Mouse (Mus musculus): ENCODE results near the gene Rarres2. TPM values are rescaled to one million over a fixed set of nuclear protein-coding genes. Genes with fewer than 3 reads are reported as not detected.

Rarres2 gene
- polyA plus RNA-seq (2015; fragmentation: Nextera tagmentation; extraction: Ambion mirVana): 4.5 and 5.6 TPM in 2 replicates

DNA sequence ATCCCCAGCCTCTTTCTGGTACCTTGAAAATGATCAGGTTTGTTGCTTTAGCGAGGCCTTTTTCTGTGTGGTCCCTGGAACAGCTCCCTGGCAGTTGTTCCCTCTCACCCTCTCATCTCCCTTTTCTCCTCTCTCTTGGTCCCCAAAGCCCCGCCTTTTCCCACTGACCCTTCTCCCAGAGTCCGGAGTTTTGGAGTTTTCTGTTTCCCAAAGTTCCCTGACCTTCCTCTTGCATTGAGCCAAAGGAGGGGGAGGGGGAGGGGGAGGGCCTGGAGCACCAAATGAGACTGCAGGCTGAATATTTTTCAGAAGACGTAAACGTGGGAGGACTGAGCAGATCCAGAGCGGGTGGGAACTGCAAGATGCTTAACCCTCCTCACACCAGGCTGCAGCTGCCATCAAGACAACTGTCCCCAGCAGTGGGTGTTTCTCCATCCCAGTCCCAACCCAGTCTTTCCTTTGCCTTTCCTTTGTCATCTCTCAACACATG lies at the start of gene Rarres2:
Rarres2 (minus strand) TSS at position 218 of the 490 bp plus-strand sequence.
- no peaks in the 10 kb centered on the region for H3K4me1 ChIP-seq
- H3K36me3 ChIP-seq (replicated peaks): 0 out of 2 replicates have a peak, but pooled peaks cover 8% of the 10 kb centered on the region
- no peak within 1 kb of the TSS for H3K4me3 ChIP-seq
- no peak within 1 kb of the TSS for H3K4me2 ChIP-seq
- no peak within 1 kb of the TSS for H3K9ac ChIP-seq
- H3K9me3 ChIP-seq: no peaks in the 10 kb centered on the region
- H3K27ac ChIP-seq: no peak within 1 kb of the TSS
- no peaks in the 10 kb centered on the region for H3K27me3 ChIP-seq (replicated peaks)
- 40% methylated on average over 6 of the region's 6 CpGs for WGBS
- no peak for ATAC-seq (replicated peaks)

GRCm38 (mm10) chr6:48620031-48620430 lies 47.4 kb upstream of the Rarres2 start:
- Histone ChIP-seq H3K9ac (no peak overlapping the region), H3K27me3 (replicated peaks) (no peaks in the 10 kb centered on the region), H3K36me3 (replicated peaks) (peaks cover 19% of the 10 kb centered on the region), H3K4me3 (no peak overlapping the region), H3K4me1 (no peaks in the 10 kb centered on the region), H3K27ac (no peak overlapping the region), H3K4me2 (no peak overlapping the region), H3K9me3 (no peaks in the 10 kb centered on the region)
- ATAC-seq (replicated peaks): no peak
- WGBS: 92% methylated on average over 30 of the region's 30 CpGs

- H3K27me3 ChIP-seq (replicated peaks): no peaks in the 10 kb centered on the region
- H3K4me3 ChIP-seq: no peak overlapping the region
- ATAC-seq (replicated peaks): no peak
- peaks cover 18% of the 10 kb centered on the region for H3K36me3 ChIP-seq (replicated peaks)
- WGBS: 97% methylated on average over 5 of the region's 5 CpGs
- no peak overlapping the region for H3K9ac ChIP-seq
- H3K4me1 ChIP-seq: no peaks in the 10 kb centered on the region
- no peaks in the 10 kb centered on the region for H3K9me3 ChIP-seq
- no peak overlapping the region for H3K4me2 ChIP-seq
- H3K27ac ChIP-seq: no peak overlapping the region
Measured at GRCm38 (mm10) chr6:48614756-48615155, 42.2 kb upstream of the Rarres2 start.

DNA sequence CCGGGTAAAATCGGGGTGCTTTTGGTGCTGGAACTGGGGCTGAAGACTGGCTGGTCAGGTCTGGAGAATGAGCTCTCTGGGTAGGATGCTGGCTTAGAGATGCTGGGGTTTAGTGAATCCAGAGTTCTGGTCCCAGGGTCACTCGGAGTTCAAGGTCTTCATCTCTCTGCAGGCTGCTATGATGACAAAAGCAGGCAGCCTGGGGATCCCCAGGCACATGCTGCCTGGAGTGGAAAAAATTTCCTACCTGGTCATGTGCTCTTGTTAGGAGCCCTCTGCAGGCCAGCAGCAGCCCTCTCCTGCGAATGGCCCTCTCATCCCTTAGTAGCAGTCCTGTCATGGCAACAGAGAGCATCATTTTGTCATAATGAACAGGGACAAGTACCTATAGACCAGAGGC lies 40.9 kb upstream of the Rarres2 start:
- 92% methylated on average over 4 of the region's 4 CpGs for WGBS
- no peaks in the 10 kb centered on the region for H3K27me3 ChIP-seq (replicated peaks)
- H3K4me3 ChIP-seq: no peak overlapping the region
- no peak for ATAC-seq (replicated peaks)
- no peak overlapping the region for H3K4me2 ChIP-seq
- no peaks in the 10 kb centered on the region; the same call in 1 of the 2 replicates for H3K4me1 ChIP-seq
- no peaks in the 10 kb centered on the region for H3K9me3 ChIP-seq
- no peak overlapping the region for H3K27ac ChIP-seq
- H3K36me3 ChIP-seq (replicated peaks): peaks cover 16% of the 10 kb centered on the region; the same call in 1 of the 2 replicates
- no peak overlapping the region for H3K9ac ChIP-seq

- Histone ChIP-seq H3K27ac (no peak overlapping the region), H3K4me2 (no peak overlapping the region), H3K27me3 (replicated peaks) (no peaks in the 10 kb centered on the region), H3K4me1 (no peaks in the 10 kb centered on the region; the same call in 1 of the 2 replicates), H3K4me3 (no peak overlapping the region), H3K9ac (no peak overlapping the region), H3K36me3 (replicated peaks) (peaks cover 12% of the 10 kb centered on the region; the same call in 1 of the 2 replicates), H3K9me3 (no peaks in the 10 kb centered on the region)
- no peak for ATAC-seq (replicated peaks)
- 83% methylated on average over 3 of the region's 3 CpGs for WGBS
Measured at GRCm38 (mm10) chr6:48610657-48611056, 38.1 kb upstream of the Rarres2 start.

DNA sequence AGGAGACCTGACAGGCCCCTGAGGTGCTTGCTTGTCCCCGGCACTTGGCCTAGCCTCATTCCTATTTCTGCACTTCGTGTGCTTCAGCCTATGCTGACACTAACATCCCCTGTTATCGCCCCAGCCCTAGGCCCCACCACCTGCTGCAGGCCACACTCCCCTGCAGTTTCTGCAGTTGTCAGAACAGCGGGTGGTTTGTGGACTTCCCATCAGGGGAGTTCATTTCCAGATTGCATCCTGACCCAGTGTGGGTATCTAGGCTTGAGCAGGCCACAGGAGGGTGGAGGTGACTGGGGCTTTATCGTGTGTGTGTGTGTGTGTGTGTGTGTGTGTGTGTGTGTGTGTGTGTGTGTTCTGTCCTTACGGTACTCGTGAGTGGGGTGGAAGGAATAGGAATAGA lies 36.9 kb upstream of the Rarres2 start:
- no peaks in the 10 kb centered on the region for H3K27me3 ChIP-seq (replicated peaks)
- 64% methylated on average over 7 of the region's 7 CpGs for WGBS
- no peak overlapping the region for H3K27ac ChIP-seq

GRCm38 (mm10) chr6:48608124-48608523 lies 35.5 kb upstream of the Rarres2 start:
- Histone ChIP-seq H3K9ac (no peak overlapping the region), H3K4me3 (no peak overlapping the region), H3K4me1 (peaks cover 2% of the 10 kb centered on the region), H3K4me2 (no peak overlapping the region), H3K27ac (no peak overlapping the region), H3K36me3 (replicated peaks) (peaks cover 1% of the 10 kb centered on the region; the same call in 1 of the 2 replicates), H3K9me3 (no peaks in the 10 kb centered on the region), H3K27me3 (replicated peaks) (no peaks in the 10 kb centered on the region)
- ATAC-seq (replicated peaks): no peak
- 75% methylated on average over 2 of the region's 2 CpGs for WGBS

More for the DNA sequence above, 36.9 kb upstream of the Rarres2 start:
- no peak for ATAC-seq (replicated peaks)
- peaks cover 12% of the 10 kb centered on the region; the same call in 1 of the 2 replicates for H3K36me3 ChIP-seq (replicated peaks)
- no peak overlapping the region for H3K9ac ChIP-seq
- H3K4me2 ChIP-seq: no peak overlapping the region
- no peaks in the 10 kb centered on the region for H3K9me3 ChIP-seq
- no peak overlapping the region for H3K4me3 ChIP-seq
- no peaks in the 10 kb centered on the region; the same call in 1 of the 2 replicates for H3K4me1 ChIP-seq

GRCm38 (mm10) chr6:48602080-48602741 lies 29.6 kb upstream of the Rarres2 start:
- Histone ChIP-seq H3K4me3 (peak overlapping the region; percentile 71), H3K4me2 (peak overlapping the region; percentile 78), H3K9ac (peak overlapping the region; percentile 80), H3K9me3 (peaks cover under 1% of the 10 kb centered on the region; the same call in 1 of the 2 replicates), H3K36me3 (replicated peaks) (peaks cover 27% of the 10 kb centered on the region), H3K27me3 (replicated peaks) (no peaks in the 10 kb centered on the region), H3K27ac (peak overlapping the region; percentile 93), H3K4me1 (peaks cover 20% of the 10 kb centered on the region)
- 1% methylated on average over 28 of the region's 28 CpGs for WGBS
- ATAC-seq (replicated peaks): peak; percentile 83

DNA sequence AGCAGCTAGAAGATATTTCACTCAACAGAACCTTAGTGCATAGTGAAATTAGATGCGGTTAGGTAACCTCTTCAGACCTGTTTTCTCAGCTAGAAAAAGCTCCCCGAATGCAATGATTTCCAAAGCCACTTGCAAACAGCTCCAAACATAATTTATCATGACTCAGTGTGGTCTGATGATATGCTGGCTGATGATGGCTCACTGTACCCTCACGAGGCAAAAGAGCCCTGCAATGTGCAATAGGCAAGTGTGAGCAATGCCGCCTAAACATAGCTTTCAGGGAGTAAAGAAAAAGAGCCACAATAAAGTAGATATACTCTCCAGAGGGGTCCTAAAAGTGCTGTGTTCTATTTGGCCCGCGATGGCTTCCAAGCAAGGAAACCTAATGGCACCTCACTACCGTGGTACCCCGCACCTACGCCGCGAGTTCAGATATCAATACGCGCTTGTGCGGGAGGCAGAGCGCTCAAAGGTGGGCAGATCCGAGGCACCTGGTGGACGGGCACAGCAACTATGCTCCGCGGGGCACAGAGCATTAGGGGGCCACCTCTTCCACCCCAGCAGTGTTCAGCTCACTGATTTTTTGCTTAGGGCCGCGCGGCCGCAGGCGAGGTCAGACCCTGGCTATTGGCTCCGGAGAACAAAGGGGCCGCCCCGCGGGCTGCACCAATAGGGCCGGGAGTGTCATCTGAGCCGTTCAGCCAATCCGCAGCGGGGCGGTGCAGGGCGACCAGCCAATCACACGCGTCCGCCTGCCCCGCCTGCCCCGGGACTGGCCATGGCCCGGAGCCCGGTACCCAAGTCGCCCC lies 28.9 kb upstream of the Rarres2 start, which contains the start of gene Zfp775:
Zfp775 (plus strand) TSS at position 793 of the 809 bp plus-strand sequence.
- WGBS: 4% methylated on average over 42 of the region's 42 CpGs
- peak within 1 kb of the TSS; percentile 80 for H3K9ac ChIP-seq
- peak; percentile 99 for ATAC-seq (replicated peaks)
- peaks cover 20% of the 10 kb centered on the region for H3K4me1 ChIP-seq
- H3K27me3 ChIP-seq (replicated peaks): no peaks in the 10 kb centered on the region
- peak within 1 kb of the TSS; percentile 78 for H3K4me2 ChIP-seq
- peaks cover 8% of the 10 kb centered on the region for H3K9me3 ChIP-seq
- peak within 1 kb of the TSS; percentile 71 for H3K4me3 ChIP-seq
- H3K27ac ChIP-seq: peak within 1 kb of the TSS; percentile 93
- peaks cover 34% of the 10 kb centered on the region for H3K36me3 ChIP-seq (replicated peaks)

DNA sequence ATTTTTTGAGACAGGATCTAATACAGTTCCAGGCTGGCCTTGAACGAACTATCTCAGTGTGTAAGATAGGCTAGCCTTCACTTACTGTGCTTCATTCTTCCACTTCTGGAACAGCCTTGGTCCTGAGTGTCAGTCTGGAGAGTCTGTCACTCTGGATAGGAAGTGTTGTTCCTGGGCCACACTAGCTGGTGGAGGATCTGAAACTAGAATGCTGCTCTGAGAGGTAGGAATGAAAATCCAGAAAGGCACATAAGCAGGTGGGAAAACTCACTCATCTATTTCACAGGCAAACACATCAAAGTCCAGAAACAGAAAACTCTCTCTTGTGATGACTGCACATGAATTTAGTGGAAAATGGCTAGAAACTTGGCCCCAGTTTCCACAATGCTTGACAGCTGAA lies 28.0 kb upstream of the Rarres2 start:
- 89% methylated on average over 1 of the region's 1 CpGs for WGBS
- H3K36me3 ChIP-seq (replicated peaks): peaks cover 42% of the 10 kb centered on the region
- H3K9ac ChIP-seq: no peak overlapping the region
- H3K4me2 ChIP-seq: no peak overlapping the region
- peaks cover 13% of the 10 kb centered on the region for H3K9me3 ChIP-seq
- H3K4me1 ChIP-seq: peaks cover 20% of the 10 kb centered on the region
- no peak overlapping the region for H3K4me3 ChIP-seq
- no peak for ATAC-seq (replicated peaks)
- no peaks in the 10 kb centered on the region for H3K27me3 ChIP-seq (replicated peaks)
- H3K27ac ChIP-seq: peak overlapping the region; percentile 93

GRCm38 (mm10) chr6:48597233-48597625 lies 24.6 kb upstream of the Rarres2 start:
- 98% methylated on average over 27 of the region's 27 CpGs for WGBS
- Histone ChIP-seq H3K4me2 (no peak overlapping the region), H3K27me3 (replicated peaks) (no peaks in the 10 kb centered on the region), H3K9ac (no peak overlapping the region), H3K27ac (no peak overlapping the region), H3K4me1 (peaks cover 29% of the 10 kb centered on the region), H3K4me3 (no peak overlapping the region), H3K9me3 (peaks cover 13% of the 10 kb centered on the region), H3K36me3 (replicated peaks) (peaks cover 42% of the 10 kb centered on the region)
- ATAC-seq (replicated peaks): no peak

DNA sequence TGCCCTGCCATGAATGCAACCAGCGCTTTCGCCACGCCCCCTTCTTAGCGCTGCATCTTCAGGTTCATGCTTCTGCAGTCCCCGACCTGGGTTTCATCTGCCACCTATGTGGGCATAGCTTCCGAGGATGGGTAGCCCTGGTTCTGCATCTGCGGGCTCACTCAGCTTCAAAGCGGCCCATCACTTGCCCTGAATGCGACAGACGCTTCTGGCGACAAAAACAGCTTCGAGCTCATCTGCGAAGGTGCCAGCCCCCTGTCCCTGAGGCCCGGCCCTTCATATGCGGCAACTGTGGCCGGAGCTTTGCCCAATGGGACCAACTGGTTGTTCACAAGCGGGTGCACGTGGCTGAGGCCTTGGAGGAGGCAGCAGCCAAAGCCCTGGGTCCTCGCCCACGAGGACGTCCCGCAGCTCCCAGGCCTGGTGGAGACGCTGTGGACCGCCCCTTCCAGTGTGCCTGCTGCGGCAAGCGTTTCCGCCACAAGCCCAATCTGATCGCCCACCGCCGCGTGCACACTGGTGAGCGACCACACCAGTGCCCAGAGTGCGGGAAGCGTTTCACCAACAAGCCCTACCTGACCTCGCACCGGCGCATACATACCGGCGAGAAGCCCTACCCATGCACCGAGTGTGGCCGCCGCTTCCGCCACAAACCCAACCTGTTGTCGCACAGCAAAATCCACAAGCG lies 24.1 kb upstream of the Rarres2 start:
- no peak for ATAC-seq (replicated peaks)
- H3K4me1 ChIP-seq: peaks cover 29% of the 10 kb centered on the region
- H3K4me2 ChIP-seq: no peak overlapping the region
- no peak overlapping the region for H3K9ac ChIP-seq
- H3K9me3 ChIP-seq: peaks cover 13% of the 10 kb centered on the region
- no peak overlapping the region for H3K4me3 ChIP-seq
- 96% methylated on average over 45 of the region's 45 CpGs for WGBS
- H3K27me3 ChIP-seq (replicated peaks): no peaks in the 10 kb centered on the region
- peaks cover 42% of the 10 kb centered on the region for H3K36me3 ChIP-seq (replicated peaks)
- H3K27ac ChIP-seq: no peak overlapping the region

Measured in midbrain, embryonic 15.5 days (tissue).